Mouse (Mus musculus): Measurements from ENCODE around the gene Gm21830. TPM values are rescaled to one million over a fixed set of nuclear protein-coding genes. Genes with fewer than 3 reads are reported as not detected.
"Not testable (repeated sequence)": the region's sequence is repeated elsewhere in the genome, so short reads cannot be mapped to it uniquely, and the experiment has no call there.

The Gm21830 gene
- polyA plus RNA-seq, 1 experiment = not detected

GRCm38 (mm10) chr2:67446772-67447171 lies 33.2 kb downstream of the Gm21830 start:
- Histone ChIP-seq H3K4me3 (replicated peaks; ENCODE audit: insufficient read depth, low read depth, low read length) (no peak overlapping the region), H3K4me1 (ENCODE audit: control insufficient read depth, insufficient read depth, low read length) (no peaks in the 10 kb centered on the region), H3K27ac (ENCODE audit: insufficient read depth, low read length) (no peak overlapping the region), H3K27me3 (ENCODE audit: control insufficient read depth, insufficient read depth, low read length) (no peaks in the 10 kb centered on the region)
- WGBS = 70% methylated on average over 1 of the region's 1 CpGs
- TF ChIP-seq POLR2A (IDR thresholded peaks at IDR 0.05; ENCODE audit: borderline replicate concordance, insufficient read depth, low read length) (no peak), CTCF (IDR thresholded peaks at IDR 0.05; ENCODE audit: borderline replicate concordance, insufficient read depth, low read depth, low read length) (no peak)
- no peak for DNase-seq

DNA sequence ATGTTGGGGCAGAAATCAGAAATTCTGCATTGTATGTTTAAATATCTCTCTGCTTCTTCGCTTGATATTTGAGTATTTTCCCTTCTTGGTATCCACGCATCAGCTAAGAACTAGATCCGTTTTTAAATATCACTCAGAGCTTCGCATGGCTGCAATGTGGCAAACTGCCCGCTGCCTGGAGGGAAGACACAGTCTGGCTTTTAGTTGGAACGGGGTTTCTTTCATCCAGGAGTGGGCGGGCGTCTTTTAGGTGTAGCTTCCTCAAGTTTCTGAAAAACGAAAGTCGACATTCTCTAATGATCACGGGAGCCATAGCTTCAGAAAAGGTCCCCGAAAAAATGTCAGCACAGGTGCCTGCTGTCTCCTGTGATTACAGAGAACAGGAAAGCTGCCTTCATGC lies 33.7 kb downstream of the Gm21830 start:
- Histone ChIP-seq H3K4me3 (replicated peaks; ENCODE audit: insufficient read depth, low read depth, low read length) (no peak overlapping the region), H3K4me1 (ENCODE audit: control insufficient read depth, insufficient read depth, low read length) (no peaks in the 10 kb centered on the region), H3K27me3 (ENCODE audit: control insufficient read depth, insufficient read depth, low read length) (no peaks in the 10 kb centered on the region), H3K27ac (ENCODE audit: insufficient read depth, low read length) (no peak overlapping the region)
- peak; percentile 13 to 16 for DNase-seq
- WGBS = 14% methylated on average over 12 of the region's 12 CpGs
- TF ChIP-seq CTCF (IDR thresholded peaks at IDR 0.05; ENCODE audit: borderline replicate concordance, insufficient read depth, low read depth, low read length) (no peak), POLR2A (IDR thresholded peaks at IDR 0.05; ENCODE audit: borderline replicate concordance, insufficient read depth, low read length) (no peak)

DNA sequence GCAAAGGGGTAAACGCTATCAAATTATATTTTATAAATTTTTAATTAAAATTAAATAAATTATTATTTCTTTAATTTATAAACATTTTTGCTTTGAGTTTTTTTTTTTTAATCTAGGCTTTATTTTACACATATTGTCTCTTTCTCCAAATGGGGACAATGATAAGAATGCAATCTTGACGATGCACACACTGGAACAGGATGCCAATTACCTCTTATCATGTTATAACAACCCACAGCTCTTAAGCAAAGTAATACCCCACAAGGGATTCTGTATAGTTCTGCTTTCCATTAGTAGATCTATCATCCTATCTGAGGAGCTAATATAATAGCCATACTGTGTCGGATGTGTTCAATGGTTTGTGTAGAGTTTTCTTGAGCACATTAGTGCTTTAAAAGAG lies 47.3 kb downstream of the Gm21830 start:
- TF ChIP-seq POLR2A (IDR thresholded peaks at IDR 0.05; ENCODE audit: borderline replicate concordance, insufficient read depth, low read length) = no peak
- no peak for TF ChIP-seq CTCF (IDR thresholded peaks at IDR 0.05; ENCODE audit: borderline replicate concordance, insufficient read depth, low read depth, low read length)
- no peaks in the 10 kb centered on the region for H3K4me1 ChIP-seq (ENCODE audit: control insufficient read depth, insufficient read depth, low read length)
- DNase-seq = no peak
- H3K27ac ChIP-seq (ENCODE audit: insufficient read depth, low read length) = no peak overlapping the region
- H3K4me3 ChIP-seq (replicated peaks; ENCODE audit: insufficient read depth, low read depth, low read length) = no peak overlapping the region
- WGBS = 96% methylated on average over 3 of the region's 3 CpGs
- H3K27me3 ChIP-seq (ENCODE audit: control insufficient read depth, insufficient read depth, low read length) = no peaks in the 10 kb centered on the region

DNA sequence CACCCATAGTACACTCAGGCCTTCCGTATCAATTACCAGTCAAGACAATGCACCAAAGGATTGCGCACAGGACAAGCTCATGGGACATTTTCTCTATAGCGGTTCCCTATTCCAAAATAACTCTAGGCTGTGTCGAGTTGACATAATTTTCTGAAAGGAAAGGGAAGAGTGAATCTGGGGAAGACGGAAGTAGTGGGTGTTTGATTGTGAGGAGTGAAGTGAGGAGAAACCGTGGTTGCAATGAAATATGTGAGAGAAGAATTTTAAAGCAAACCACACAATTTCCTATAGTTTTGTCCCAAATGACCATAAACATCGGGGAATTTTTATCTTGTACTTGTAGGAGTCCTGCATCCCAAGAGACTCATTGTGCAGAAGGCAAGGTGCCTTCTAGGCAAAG lies 53.5 kb downstream of the Gm21830 start:
- TF ChIP-seq POLR2A (IDR thresholded peaks at IDR 0.05; ENCODE audit: borderline replicate concordance, insufficient read depth, low read length) (no peak), CTCF (IDR thresholded peaks at IDR 0.05; ENCODE audit: borderline replicate concordance, insufficient read depth, low read depth, low read length) (no peak)
- WGBS = 94% methylated on average over 7 of the region's 7 CpGs
- H3K4me1 ChIP-seq (ENCODE audit: control insufficient read depth, insufficient read depth, low read length) = no peaks in the 10 kb centered on the region
- no peak for DNase-seq
- no peaks in the 10 kb centered on the region for H3K27me3 ChIP-seq (ENCODE audit: control insufficient read depth, insufficient read depth, low read length)
- H3K4me3 ChIP-seq (replicated peaks; ENCODE audit: insufficient read depth, low read depth, low read length) = no peak overlapping the region
- H3K27ac ChIP-seq (ENCODE audit: insufficient read depth, low read length) = no peak overlapping the region

DNA sequence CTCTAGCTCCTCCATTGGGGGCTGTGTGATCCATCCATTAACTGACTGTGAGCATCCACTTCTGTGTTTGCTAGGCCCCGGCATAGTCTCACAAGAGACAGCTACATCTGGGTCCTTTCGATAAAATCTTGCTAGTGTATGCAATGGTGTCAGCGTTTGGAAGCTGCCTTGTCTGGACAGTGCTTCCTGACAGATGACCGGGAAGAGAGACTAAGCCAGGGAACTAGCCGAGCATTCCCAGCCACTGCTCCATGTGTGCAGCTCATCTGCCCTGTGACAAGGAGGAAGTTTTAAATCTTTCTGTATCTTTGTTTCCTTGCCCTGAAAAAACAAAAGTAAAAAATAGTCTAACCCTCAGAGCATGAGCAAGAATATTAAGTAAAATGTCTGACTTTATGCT lies 56.5 kb downstream of the Gm21830 start:
- not testable (repeated sequence) for H3K4me1 ChIP-seq (ENCODE audit: control insufficient read depth, insufficient read depth, low read length); H3K27me3 ChIP-seq (ENCODE audit: control insufficient read depth, insufficient read depth, low read length); H3K4me3 ChIP-seq (replicated peaks; ENCODE audit: insufficient read depth, low read depth, low read length); DNase-seq; H3K27ac ChIP-seq (ENCODE audit: insufficient read depth, low read length)
- WGBS = 90% methylated on average over 5 of the region's 5 CpGs

DNA sequence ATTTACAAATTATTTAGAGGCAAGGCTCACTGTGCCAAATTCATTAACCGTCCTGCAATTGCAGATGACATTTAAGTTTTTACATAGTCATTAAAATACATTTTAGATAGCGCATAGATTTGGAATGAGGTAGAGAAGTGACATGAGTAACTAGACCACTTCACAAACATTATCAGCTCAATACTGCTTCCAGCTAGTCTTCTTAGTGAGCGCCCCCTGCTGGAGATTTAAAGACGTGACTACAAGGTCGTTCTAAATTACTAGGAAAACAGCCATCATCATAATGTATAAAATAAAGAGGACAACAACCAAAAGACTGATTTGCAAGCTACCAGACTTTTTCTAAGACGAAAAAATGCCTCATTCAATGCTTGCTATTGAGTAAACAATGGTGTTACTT lies 64.2 kb downstream of the Gm21830 start:
- H3K4me1 ChIP-seq (ENCODE audit: control insufficient read depth, insufficient read depth, low read length) = no peaks in the 10 kb centered on the region
- TF ChIP-seq CTCF (IDR thresholded peaks at IDR 0.05; ENCODE audit: borderline replicate concordance, insufficient read depth, low read depth, low read length) = no peak
- TF ChIP-seq POLR2A (IDR thresholded peaks at IDR 0.05; ENCODE audit: borderline replicate concordance, insufficient read depth, low read length) = no peak
- peak; percentile 14 to 16 for DNase-seq

DNA sequence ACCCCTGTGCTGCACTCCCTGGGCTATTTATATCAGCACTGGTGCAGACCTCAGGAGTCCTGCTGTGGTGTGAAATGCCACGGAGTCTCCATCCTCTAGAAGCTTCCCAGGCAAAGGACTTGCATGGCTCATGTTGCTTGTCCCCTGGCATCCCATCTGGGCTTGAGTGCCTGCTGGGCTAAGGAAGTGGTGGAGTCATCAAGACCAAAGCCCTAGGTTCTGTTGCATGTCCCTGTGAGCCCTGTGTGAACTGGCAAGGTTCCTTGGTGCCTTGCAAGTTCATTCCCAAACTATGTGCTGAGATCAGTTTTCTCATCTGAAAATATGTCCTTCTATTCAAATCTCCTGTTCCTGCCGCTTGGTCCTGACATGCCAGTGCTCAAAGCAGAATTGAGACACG lies 67.5 kb downstream of the Gm21830 start:
- Histone ChIP-seq H3K27ac (ENCODE audit: insufficient read depth, low read length) (no peak overlapping the region), H3K27me3 (ENCODE audit: control insufficient read depth, insufficient read depth, low read length) (no peaks in the 10 kb centered on the region), H3K4me1 (ENCODE audit: control insufficient read depth, insufficient read depth, low read length) (no peaks in the 10 kb centered on the region), H3K4me3 (replicated peaks; ENCODE audit: insufficient read depth, low read depth, low read length) (no peak overlapping the region)
- WGBS = 53% methylated on average over 3 of the region's 3 CpGs
- no peak for TF ChIP-seq POLR2A (IDR thresholded peaks at IDR 0.05; ENCODE audit: borderline replicate concordance, insufficient read depth, low read length)
- no peak for TF ChIP-seq CTCF (IDR thresholded peaks at IDR 0.05; ENCODE audit: borderline replicate concordance, insufficient read depth, low read depth, low read length)
- DNase-seq = no peak

More for the DNA sequence above, 64.2 kb downstream of the Gm21830 start:
- H3K27ac ChIP-seq (ENCODE audit: insufficient read depth, low read length) = no peak overlapping the region
- H3K27me3 ChIP-seq (ENCODE audit: control insufficient read depth, insufficient read depth, low read length) = no peaks in the 10 kb centered on the region
- 20% methylated on average over 6 of the region's 6 CpGs for WGBS
- no peak overlapping the region for H3K4me3 ChIP-seq (replicated peaks; ENCODE audit: insufficient read depth, low read depth, low read length)

Other genes with a start within 250 kb of the Gm21830 start
- not detected in 2 replicates for gene Gm26727, start 19.5 kb downstream of the Gm21830 start, polyA plus RNA-seq (2012; rRNA removed)
- gene Xirp2, start 32.3 kb downstream of the Gm21830 start, polyA plus RNA-seq (2012; rRNA removed) = not detected in 2 replicates
- gene B3galt1, start 152.1 kb downstream of the Gm21830 start, polyA plus RNA-seq (2012; rRNA removed) = 16.3 and 18.9 TPM in 2 replicates

Measured in cerebellum, adult 2 months (tissue).